Mouse (Mus musculus) layer of hippocampus, postnatal 25 days (tissue): ENCODE data around the gene Tgif2. TPM values are rescaled to one million over a fixed set of nuclear protein-coding genes. Genes with fewer than 3 reads are reported as not detected.
"Not testable (repeated sequence)": the region's sequence is repeated elsewhere in the genome, so short reads cannot be mapped to it uniquely, and the experiment has no call there.

Source experiments
- DNase-seq, 2 experiments: peaks; one replicate each; pipeline ENCODE4 v3.0.0; 2022; ENCODE audit warnings: mixed read lengths in 2 of 2, low spot score in 1 of 2; ENCODE audit errors: extremely low spot score in 1 of 2
- total RNA-seq, 2 experiments: library from RNA; stranded (reverse); gene quantifications; 2 replicates each; pipeline ENCODE4 v1.2.3; 2021

Tgif2 gene
- total RNA-seq, 2 experiments from 2014 or later, result 1.1 to 2.1 TPM

DNA sequence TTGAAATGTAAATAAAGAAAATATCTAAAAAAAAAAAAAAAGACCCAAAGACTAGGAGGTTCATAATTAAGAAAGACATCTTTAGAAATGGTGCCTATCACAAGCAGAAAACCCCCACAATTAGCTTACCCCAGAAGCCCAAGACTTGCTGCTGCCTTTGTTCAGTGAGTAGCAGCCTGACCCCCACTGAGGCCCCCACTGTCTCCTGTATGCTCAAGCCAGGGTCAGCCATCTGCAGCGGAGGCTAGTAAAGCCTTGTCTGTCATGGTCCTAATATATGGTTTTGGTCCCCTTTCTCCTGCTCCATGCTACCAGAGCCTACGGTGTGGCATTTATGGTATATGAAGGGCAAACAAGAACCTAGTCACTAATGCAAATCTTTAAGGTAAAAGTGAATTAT, 61.5 kb downstream of the Tgif2 start:
- DNase-seq, result no peak

DNA sequence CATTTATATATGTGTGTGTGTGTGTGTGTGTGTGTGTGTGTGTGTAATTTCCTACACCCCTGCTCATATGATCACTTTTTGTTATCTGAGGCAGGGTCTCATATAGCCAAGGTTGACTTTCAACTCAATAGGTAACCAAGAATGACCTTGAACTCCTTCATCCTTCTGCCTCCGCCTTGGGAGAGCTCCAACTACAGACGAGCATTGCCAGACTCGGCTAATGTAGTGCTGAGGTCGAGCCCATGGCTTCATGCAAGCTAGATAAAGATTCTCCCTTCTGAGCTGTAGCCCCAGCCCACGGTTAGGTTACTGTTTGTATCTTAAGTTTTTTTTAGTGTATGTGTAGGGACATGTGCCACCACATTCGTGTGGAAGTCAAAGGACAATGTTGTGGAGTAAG, 62.1 kb downstream of the Tgif2 start:
- DNase-seq, result no peak

DNA sequence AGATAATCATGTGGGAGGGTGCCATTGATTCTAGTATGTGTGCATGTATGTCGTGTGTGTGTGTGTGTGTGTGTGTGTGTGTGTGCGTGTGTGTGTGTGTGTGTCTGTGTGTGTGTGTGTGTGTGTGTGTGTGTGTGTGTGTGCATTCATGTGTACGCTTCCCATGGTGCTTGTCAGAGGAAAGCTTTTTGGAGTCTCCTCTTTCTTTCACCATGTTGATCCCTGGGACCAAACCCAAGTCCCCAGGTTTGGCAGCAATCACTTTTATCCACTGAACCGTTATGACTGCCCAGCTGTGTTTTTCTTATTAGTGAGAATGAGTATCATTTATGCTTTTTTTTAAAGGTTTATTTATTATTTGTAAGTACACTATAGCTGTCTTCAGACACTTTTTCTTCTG, 62.6 kb downstream of the Tgif2 start:
- DNase-seq, result not testable (repeated sequence)

- DNase-seq, result no peak
Observed at GRCm38 (mm10) chr2:156903367-156903766, 63.6 kb downstream of the Tgif2 start.

Other genes starting within 250 kb of the Tgif2 start
- gene Dlgap4, start 226.3 kb upstream of the Tgif2 start, total RNA-seq, result 100 to 1,000 TPM; 180 to 211 TPM
- 10 to 100 TPM; 14.3 to 18.8 TPM for gene Myl9, start 64.6 kb upstream of the Tgif2 start, total RNA-seq
- 1 to 10 TPM; 2.0 to 4.3 TPM for gene 4930518I15Rik, start 17.9 kb downstream of the Tgif2 start, total RNA-seq
- gene Rab5if, start 23.1 kb downstream of the Tgif2 start, total RNA-seq, result 100 to 1,000 TPM; 105 to 112 TPM
- gene Sla2, start 47.2 kb downstream of the Tgif2 start, total RNA-seq, result under 1 TPM; 0.28 to 0.49 TPM
- 100 to 1,000 TPM; 449 TPM for gene Ndrg3, start 152.0 kb downstream of the Tgif2 start, total RNA-seq
- gene Dsn1, start 167.1 kb downstream of the Tgif2 start, total RNA-seq, result 1 to 10 TPM; 4.0 to 7.2 TPM
- gene Soga1, start 239.2 kb downstream of the Tgif2 start, total RNA-seq, result 10 to 100 TPM; 36.3 to 46.3 TPM
- not detected for gene Tldc2, start 247.0 kb downstream of the Tgif2 start, total RNA-seq